ENCODE assay signal across 9 mouse cellular contexts in genomic region chr7:24817502-24817901, GRCm38 (mm10). TPM values are rescaled to one million over a fixed set of nuclear protein-coding genes. Genes with fewer than 3 reads are reported as not detected.
DNase-seq lines count a peak whose midpoint lies in the region; ATAC-seq and TF ChIP-seq lines count a peak whose summit lies in the region.
"Had no signal": no experiment of that assay in that cellular context is flagged by ENCODE, and none has a peak within 500 bp of the region (broad histone marks: within the 10 kb centered on the region; RNA-seq: fewer than 3 reads in every experiment).

No protein-coding gene starts in this region.

- no peak for TF ChIP-seq POLR2A in heart, adult 2 months (IDR thresholded peaks at IDR 0.05; ENCODE audit: insufficient read depth, low read depth, low read length)

- H3K27ac ChIP-seq in heart, adult 2 months = no peak overlapping the region
- H3K27ac ChIP-seq in liver, embryonic 12.5 days = no peak overlapping the region
- H3K27ac ChIP-seq: embryonic facial prominence, embryonic 15.5 days had no signal

- intact Hi-C loops in heart, adult 2 months (cut with DNase I) = loop anchor here (5.0 kb wide), 1 partner anchor 155 kb away; the partner anchor contains the start of gene Rabac1

- H3K79me2 ChIP-seq in heart, adult 2 months (replicated peaks; ENCODE audit: control insufficient read depth, insufficient read depth, low read length) = no peaks in the 10 kb centered on the region

- 0 out of 2 replicates have a peak, but pooled peaks have one; percentile 31 for TF ChIP-seq EP300 in heart, adult 2 months (IDR thresholded peaks at IDR 0.05; ENCODE audit: insufficient read depth, low read depth, low read length)

- no peaks in the 10 kb centered on the region for H3K27me3 ChIP-seq in heart, adult 2 months (ENCODE audit: control insufficient read depth, insufficient read depth, low read length)
- H3K27me3 ChIP-seq in liver, embryonic 12.5 days (replicated peaks) = no peaks in the 10 kb centered on the region; the same call in 1 of the 2 replicates

- H3K4me1 ChIP-seq in heart, adult 2 months (ENCODE audit: control insufficient read depth, insufficient read depth, low read length) = no peaks in the 10 kb centered on the region
- no peaks in the 10 kb centered on the region for H3K4me1 ChIP-seq in liver, embryonic 12.5 days
- H3K4me1 ChIP-seq: embryonic facial prominence, embryonic 15.5 days had no signal

- TF ChIP-seq CTCF in heart, adult 2 months (IDR thresholded peaks at IDR 0.05) = peak; percentile 87

- H3K36me3 ChIP-seq in heart, adult 2 months (ENCODE audit: control insufficient read depth, insufficient read depth, low read length) = no peaks in the 10 kb centered on the region
- H3K36me3 ChIP-seq in liver, embryonic 12.5 days = no peaks in the 10 kb centered on the region
- H3K36me3 ChIP-seq: embryonic facial prominence, embryonic 15.5 days had no signal

- DNase-seq in 416B (ENCODE audit: low read depth) (peak; percentile 80), WW6 (ENCODE audit: low read depth, low spot score) (peak; percentile 66)
- DNase-seq in cerebellum, postnatal 36 days = peak; percentile 91 to 93
- peak; percentile 52 to 68 for DNase-seq in heart, adult 2 months
- DNase-seq in kidney, postnatal 10 days = peak; percentile 83
- DNase-seq in ovary, adult 18-20 months (ENCODE audit: low spot score) = peak; percentile 20
- peak; percentile 42 for DNase-seq in testis, postnatal 14 days (ENCODE audit: low spot score)

- no peak overlapping the region for H3K4me3 ChIP-seq in heart, adult 2 months
- H3K4me3 ChIP-seq in liver, embryonic 12.5 days = no peak overlapping the region
- H3K4me3 ChIP-seq: embryonic facial prominence, embryonic 15.5 days had no signal

- H3K4me2 ChIP-seq in liver, embryonic 12.5 days = no peak overlapping the region
- H3K4me2 ChIP-seq: embryonic facial prominence, embryonic 15.5 days had no signal

- no peaks in the 10 kb centered on the region for H3K9me3 ChIP-seq in liver, embryonic 12.5 days (replicated peaks)
- H3K9me3 ChIP-seq: embryonic facial prominence, embryonic 15.5 days had no signal

- 1% methylated on average over 3 of the region's 3 CpGs for WGBS in heart, adult 2 months
- 3% methylated on average over 3 of the region's 3 CpGs for WGBS in liver, embryonic 12.5 days (ENCODE audit: insufficient replicate concordance)

- no peak overlapping the region for H3K9ac ChIP-seq in heart, adult 2 months (ENCODE audit: low read depth, low read length)
- H3K9ac ChIP-seq in liver, embryonic 12.5 days = no peak overlapping the region
- H3K9ac ChIP-seq: embryonic facial prominence, embryonic 15.5 days had no signal

- ATAC-seq in liver, embryonic 12.5 days = peak; percentile 57; the same call in 1 of the 2 replicates

RNA-seq across cellular contexts. Expression of gene Ceacam10, which starts 40.5 kb away (rescaled TPM):
- total RNA-seq in heart, adult 2 months (2021) = not detected
- polyA plus RNA-seq in heart, adult 2 months (2012; rRNA removed) = not detected in 2 replicates
- polyA plus RNA-seq in liver, embryonic 12.5 days (2016; fragmentation: Nextera tagmentation; extraction: Ambion mirVana) = 0.30 and 0.42 TPM in 2 replicates

RNA-seq across cellular contexts. Expression of gene Gm9844, which starts 44.5 kb away (rescaled TPM):
- total RNA-seq in heart, adult 2 months (2021) = not detected
- 0.67 and 0.68 TPM in 2 replicates for polyA plus RNA-seq in heart, adult 2 months (2012; rRNA removed)
- 3.0 and 3.4 TPM in 2 replicates for polyA plus RNA-seq in liver, embryonic 12.5 days (2016; fragmentation: Nextera tagmentation; extraction: Ambion mirVana)

RNA-seq across cellular contexts. Expression of gene Lypd4, which starts 52.2 kb away (rescaled TPM):
- not detected for total RNA-seq in heart, adult 2 months (2021)
- polyA plus RNA-seq in heart, adult 2 months (2012; rRNA removed) = 0.12 and 0.53 TPM in 2 replicates
- polyA plus RNA-seq in liver, embryonic 12.5 days (2016; fragmentation: Nextera tagmentation; extraction: Ambion mirVana) = not detected in 2 replicates
- polyA plus RNA-seq: embryonic facial prominence, embryonic 15.5 days had no signal

RNA-seq across cellular contexts. Expression of gene Dmrtc2, which starts 52.4 kb away (rescaled TPM):
- total RNA-seq in heart, adult 2 months (2021) = not detected
- not detected in 2 replicates for polyA plus RNA-seq in heart, adult 2 months (2012; rRNA removed)
- not detected in 2 replicates for polyA plus RNA-seq in liver, embryonic 12.5 days (2016; fragmentation: Nextera tagmentation; extraction: Ambion mirVana)

RNA-seq across cellular contexts. Expression of gene Cd177, which starts 57.4 kb away (rescaled TPM):
- total RNA-seq in heart, adult 2 months (2021) = under 1 TPM in 1 of 2 experiments, not detected in 1; 0.14 TPM
- polyA plus RNA-seq in heart, adult 2 months (2012; rRNA removed) = 0.29 and 0.76 TPM in 2 replicates
- 0.55 and 0.93 TPM in 2 replicates for polyA plus RNA-seq in liver, embryonic 12.5 days (2016; fragmentation: Nextera tagmentation; extraction: Ambion mirVana)

Comparison
In these comparisons a context has a peak if more than half of its experiments do, and no peak if none do; other contexts are left out.
1. DNase-seq: peak in every context shown above with its lines; median percentile 92 in cerebellum, postnatal 36 days; 83 in kidney, postnatal 10 days; 80 in 416B; 66 in WW6; 60 in heart, adult 2 months; 42 in testis, postnatal 14 days; 20 in ovary, adult 18-20 months.